Mouse (Mus musculus) lung, embryonic 16.5 days (tissue): Measurements from ENCODE around the gene Cd5. TPM values are rescaled to one million over a fixed set of nuclear protein-coding genes. Genes with fewer than 3 reads are reported as not detected.

ENCODE experiments used
- ATAC-seq: fragments of 200-750 bp; cut with Nextera tagmentation; 2 replicates; pipeline ENCODE4 v1.8.0; 2017; ENCODE audit warnings: low read depth, mild to moderate bottlenecking, moderate library complexity
- H3K27ac ChIP-seq: fragments of 300-500 bp; sonication (generic); 2 replicates; pipeline ENCODE4 v1.5.1; 2014; ENCODE audit warnings: mild to moderate bottlenecking, control low read depth, low read length
- H3K27me3 ChIP-seq: fragments of 300-500 bp; sonication (generic); 2 replicates; pipeline ENCODE4 v1.6.1; 2014; ENCODE audit warnings: low read depth, low read length, mixed read lengths; ENCODE audit not compliant: control insufficient read depth, insufficient read depth
- H3K36me3 ChIP-seq: fragments of 300-500 bp; sonication (generic); 2 replicates; pipeline ENCODE4 v1.6.1; 2014; ENCODE audit warnings: low read length; ENCODE audit not compliant: control insufficient read depth, insufficient read depth
- H3K4me1 ChIP-seq: fragments of 300-500 bp; sonication (generic); replicated peaks from 2 replicates; pipeline ENCODE4 v1.6.1; 2014; ENCODE audit warnings: low read length, mixed read lengths; ENCODE audit not compliant: control insufficient read depth, insufficient read depth
- H3K4me2 ChIP-seq: fragments of 300-500 bp; sonication (generic); 2 replicates; pipeline ENCODE4 v1.6.1; 2014; ENCODE audit warnings: low read depth, low read length, control low read depth
- H3K4me3 ChIP-seq: fragments of 300-500 bp; sonication (generic); 2 replicates; pipeline ENCODE4 v1.5.1; 2014; ENCODE audit warnings: mild to moderate bottlenecking, low read length, control low read depth
- H3K9ac ChIP-seq: fragments of 300-500 bp; sonication (generic); 2 replicates; pipeline ENCODE4 v1.6.1; 2014; ENCODE audit warnings: low read length, control low read depth
- H3K9me3 ChIP-seq: fragments of 300-500 bp; sonication (generic); 2 replicates; pipeline ENCODE4 v1.6.1; 2016; ENCODE audit warnings: low read length; ENCODE audit not compliant: control insufficient read depth
- WGBS: fragments of 180-500 bp; shearing (Covaris S2); extraction: QIAGEN DNeasy Blood & Tissue Kit; methylation state at CpG from one replicate; pipeline ENCODE4 v1.1.7; 2014; 5-methylcytosine and 5-hydroxymethylcytosine counted together
- polyA plus RNA-seq: library from polyadenylated mRNA; unstranded; fragments of >200 nt; fragmentation: Nextera tagmentation; extraction: Ambion mirVana; gene quantifications from 2 replicates; pipeline ENCODE4 v1.2.1, GENCODE M21; 2015

The Cd5 gene
- 0.87 and 1.1 TPM in 2 replicates for polyA plus RNA-seq

DNA sequence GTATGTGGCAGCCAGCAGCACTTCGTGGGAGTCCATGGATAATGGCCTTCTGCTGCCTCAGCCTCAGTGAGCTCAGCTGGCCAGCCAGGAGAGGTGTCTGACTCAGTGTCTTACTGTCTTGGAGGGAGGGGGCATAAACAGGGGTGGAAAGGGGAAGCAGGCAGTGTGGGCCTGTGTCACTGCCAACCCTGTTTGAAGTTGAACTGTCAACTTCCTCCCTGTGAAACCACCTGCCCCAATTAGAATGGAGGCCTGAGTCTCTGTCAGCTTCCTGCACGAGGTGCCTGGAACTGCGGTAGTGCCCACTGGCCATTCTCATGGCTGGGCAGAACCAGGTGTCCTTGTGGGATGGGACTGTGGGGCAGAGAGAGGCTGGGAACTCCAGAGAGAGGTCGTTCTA, at the start of gene Cd5:
Gene Cd5 (minus strand): TSS at position 192 of the 400 bp plus-strand sequence.
- Histone ChIP-seq H3K27ac (no peak within 1 kb of the TSS), H3K36me3 (no peaks in the 10 kb centered on the region), H3K9ac (no peak within 1 kb of the TSS), H3K4me3 (no peak within 1 kb of the TSS), H3K27me3 (no peaks in the 10 kb centered on the region), H3K4me1 (peaks cover 6% of the 10 kb centered on the region), H3K4me2 (no peak within 1 kb of the TSS), H3K9me3 (no peaks in the 10 kb centered on the region)
- 66% methylated on average over 4 of the region's 4 CpGs for WGBS
- no peak for ATAC-seq

DNA sequence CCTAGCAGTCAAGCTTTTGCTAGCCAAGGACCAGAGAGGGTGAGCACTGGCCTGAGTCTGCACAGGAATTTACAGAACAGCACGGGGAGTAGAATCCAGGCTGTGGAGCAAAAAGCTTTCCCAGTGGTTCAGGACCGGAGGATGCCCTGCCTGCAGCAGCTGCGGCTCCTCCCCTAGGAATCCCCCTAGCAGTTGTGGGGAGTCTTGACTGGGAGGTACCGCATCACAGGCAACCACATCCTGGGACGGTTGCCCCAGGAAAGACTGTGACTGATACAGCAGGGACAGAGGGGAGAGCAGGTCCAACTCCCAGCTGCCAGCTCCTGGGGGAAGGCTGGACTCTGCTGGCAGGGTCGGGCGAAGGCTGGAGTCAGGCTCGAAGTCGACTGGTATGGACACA, 49.4 kb upstream of the Cd5 start:
- WGBS: 62% methylated on average over 9 of the region's 9 CpGs

DNA sequence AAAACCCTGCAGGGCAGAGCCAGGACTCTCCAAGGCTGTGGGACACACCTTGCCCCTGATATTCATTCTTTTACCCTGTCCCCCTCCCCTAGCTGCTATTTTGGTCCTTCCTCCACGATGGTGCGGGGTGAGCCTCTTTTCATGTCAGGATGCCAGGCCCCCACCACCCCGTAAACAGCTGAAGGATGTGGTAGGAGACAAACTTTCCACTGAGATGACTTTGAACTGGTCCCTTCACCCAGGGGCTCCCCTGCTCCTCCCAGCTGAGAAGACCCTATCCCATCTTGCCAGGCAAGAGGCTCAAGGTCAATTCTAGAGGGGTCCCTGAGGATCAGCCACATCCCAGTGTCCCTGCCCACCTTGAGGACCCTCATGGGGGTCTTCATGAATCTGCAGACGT, 48.6 kb upstream of the Cd5 start:
- no peak for ATAC-seq
- 81% methylated on average over 4 of the region's 4 CpGs for WGBS
- H3K36me3 ChIP-seq: no peaks in the 10 kb centered on the region
- H3K27ac ChIP-seq: no peak overlapping the region
- no peaks in the 10 kb centered on the region for H3K27me3 ChIP-seq
- no peak overlapping the region for H3K4me2 ChIP-seq
- no peaks in the 10 kb centered on the region for H3K9me3 ChIP-seq
- no peak overlapping the region for H3K9ac ChIP-seq
- no peak overlapping the region for H3K4me3 ChIP-seq
- H3K4me1 ChIP-seq: peaks cover 3% of the 10 kb centered on the region; the same call in 1 of the 2 replicates

More for the DNA sequence above, 49.4 kb upstream of the Cd5 start:
- H3K27me3 ChIP-seq: no peaks in the 10 kb centered on the region
- H3K4me1 ChIP-seq: peaks cover under 1% of the 10 kb centered on the region; the same call in 1 of the 2 replicates
- H3K4me2 ChIP-seq: no peak overlapping the region
- no peak overlapping the region for H3K4me3 ChIP-seq
- H3K27ac ChIP-seq: no peak overlapping the region
- ATAC-seq: no peak
- no peaks in the 10 kb centered on the region for H3K36me3 ChIP-seq
- no peak overlapping the region for H3K9ac ChIP-seq
- H3K9me3 ChIP-seq: no peaks in the 10 kb centered on the region

GRCm38 (mm10) chr19:10786753-10787152, 48.0 kb upstream of the Cd5 start:
- H3K4me1 ChIP-seq: peaks cover 3% of the 10 kb centered on the region; the same call in 1 of the 2 replicates
- 65% methylated on average over 6 of the region's 6 CpGs for WGBS
- no peak for ATAC-seq

DNA sequence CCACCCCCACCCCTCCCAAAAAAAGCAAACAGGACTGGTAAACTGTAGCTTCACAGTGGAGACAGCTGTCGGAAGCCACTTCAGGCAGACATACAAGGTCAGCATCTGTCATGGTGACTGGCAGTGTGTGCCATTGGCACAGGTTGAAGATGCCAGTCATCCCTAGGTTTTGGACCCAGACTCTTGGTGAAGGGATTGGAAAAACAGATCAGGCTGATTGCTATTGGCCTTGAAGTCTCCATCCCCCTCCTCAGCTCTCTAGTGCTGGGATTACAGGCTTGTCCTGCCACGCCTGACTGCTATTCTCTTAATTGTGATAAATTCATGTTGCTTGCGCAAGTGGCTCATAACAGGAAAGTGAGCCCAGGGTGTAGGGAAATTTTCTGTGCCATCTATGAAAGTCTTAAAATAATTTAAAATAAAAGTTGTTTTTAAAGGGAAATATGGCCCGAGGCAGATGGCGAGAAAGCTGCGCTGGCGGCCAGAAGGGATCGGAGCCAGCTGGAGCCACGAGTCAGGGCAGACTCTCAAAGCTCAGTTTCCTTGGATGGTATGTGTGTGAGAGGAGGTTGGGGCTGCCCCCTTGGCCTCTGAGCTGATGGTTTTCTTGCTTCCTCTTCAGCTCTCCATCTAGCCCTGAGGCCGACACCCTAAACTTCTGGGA, 46.1 kb upstream of the Cd5 start:
- no peak for ATAC-seq
- Histone ChIP-seq H3K9ac (no peak overlapping the region), H3K36me3 (no peaks in the 10 kb centered on the region), H3K4me3 (no peak overlapping the region), H3K9me3 (no peaks in the 10 kb centered on the region), H3K27ac (no peak overlapping the region), H3K27me3 (no peaks in the 10 kb centered on the region), H3K4me2 (no peak overlapping the region), H3K4me1 (peaks cover 3% of the 10 kb centered on the region; the same call in 1 of the 2 replicates)
- 71% methylated on average over 10 of the region's 10 CpGs for WGBS

More at GRCm38 (mm10) chr19:10786753-10787152, 48.0 kb upstream of the Cd5 start:
- H3K9me3 ChIP-seq: no peaks in the 10 kb centered on the region
- no peaks in the 10 kb centered on the region for H3K36me3 ChIP-seq
- no peak overlapping the region for H3K27ac ChIP-seq
- no peaks in the 10 kb centered on the region for H3K27me3 ChIP-seq
- no peak overlapping the region for H3K4me3 ChIP-seq
- no peak overlapping the region for H3K4me2 ChIP-seq
- no peak overlapping the region for H3K9ac ChIP-seq

GRCm38 (mm10) chr19:10784061-10784460, 45.3 kb upstream of the Cd5 start:
- no peak for ATAC-seq
- H3K4me2 ChIP-seq: no peak overlapping the region
- H3K27ac ChIP-seq: no peak overlapping the region
- H3K36me3 ChIP-seq: no peaks in the 10 kb centered on the region
- no peaks in the 10 kb centered on the region for H3K27me3 ChIP-seq
- H3K4me3 ChIP-seq: no peak overlapping the region
- H3K4me1 ChIP-seq: peaks cover 3% of the 10 kb centered on the region; the same call in 1 of the 2 replicates
- 33% methylated on average over 3 of the region's 3 CpGs for WGBS
- no peaks in the 10 kb centered on the region for H3K9me3 ChIP-seq
- no peak overlapping the region for H3K9ac ChIP-seq

DNA sequence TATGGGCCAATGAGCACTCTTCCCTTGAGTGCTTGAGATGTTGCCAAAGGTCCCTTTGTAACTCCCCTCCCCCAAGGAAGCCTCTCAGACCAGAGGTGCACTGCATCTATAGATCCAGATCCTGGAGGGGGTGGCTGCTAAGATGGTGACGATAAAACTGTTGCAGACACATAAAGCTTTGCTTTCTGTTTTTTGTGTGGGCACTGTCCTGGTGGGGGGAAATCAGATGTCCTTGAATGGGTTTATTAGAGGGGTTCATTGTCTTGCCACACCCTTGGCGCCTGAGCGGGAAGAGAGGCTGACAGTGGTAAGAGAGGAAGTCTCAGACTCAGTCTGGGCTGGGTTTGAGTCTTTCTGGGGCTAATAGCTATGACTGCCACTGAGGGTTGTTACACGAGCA, 44.4 kb upstream of the Cd5 start:
- Histone ChIP-seq H3K27me3 (no peaks in the 10 kb centered on the region), H3K27ac (no peak overlapping the region), H3K4me1 (peaks cover 3% of the 10 kb centered on the region; the same call in 1 of the 2 replicates), H3K9ac (no peak overlapping the region), H3K36me3 (no peaks in the 10 kb centered on the region), H3K9me3 (no peaks in the 10 kb centered on the region), H3K4me3 (no peak overlapping the region), H3K4me2 (no peak overlapping the region)
- no peak for ATAC-seq
- 73% methylated on average over 4 of the region's 4 CpGs for WGBS

DNA sequence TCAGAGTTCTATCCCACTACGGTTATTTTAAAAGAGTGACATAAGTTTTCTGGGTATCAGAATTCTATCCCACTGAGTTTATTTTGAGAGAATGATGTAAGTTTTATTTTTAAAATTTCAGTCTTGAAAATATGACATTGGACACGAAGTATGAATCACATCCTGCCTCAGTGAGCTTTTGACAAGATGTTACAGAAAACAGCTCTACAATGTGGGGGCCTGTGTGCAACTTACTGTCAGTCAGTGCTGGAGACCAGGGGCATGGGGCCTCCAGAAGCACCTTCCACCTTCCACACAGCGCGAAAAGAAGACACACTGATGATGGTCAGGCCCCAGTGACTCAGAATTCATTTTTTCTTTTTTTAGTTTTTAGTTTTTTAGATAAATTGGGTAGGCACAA, 42.8 kb upstream of the Cd5 start:
- peaks cover 3% of the 10 kb centered on the region; the same call in 1 of the 2 replicates for H3K4me1 ChIP-seq
- no peak overlapping the region for H3K4me3 ChIP-seq
- no peaks in the 10 kb centered on the region for H3K36me3 ChIP-seq
- ATAC-seq: no peak
- WGBS: 68% methylated on average over 4 of the region's 4 CpGs
- no peaks in the 10 kb centered on the region for H3K27me3 ChIP-seq
- no peaks in the 10 kb centered on the region for H3K9me3 ChIP-seq
- no peak overlapping the region for H3K4me2 ChIP-seq
- H3K9ac ChIP-seq: no peak overlapping the region
- no peak overlapping the region for H3K27ac ChIP-seq

DNA sequence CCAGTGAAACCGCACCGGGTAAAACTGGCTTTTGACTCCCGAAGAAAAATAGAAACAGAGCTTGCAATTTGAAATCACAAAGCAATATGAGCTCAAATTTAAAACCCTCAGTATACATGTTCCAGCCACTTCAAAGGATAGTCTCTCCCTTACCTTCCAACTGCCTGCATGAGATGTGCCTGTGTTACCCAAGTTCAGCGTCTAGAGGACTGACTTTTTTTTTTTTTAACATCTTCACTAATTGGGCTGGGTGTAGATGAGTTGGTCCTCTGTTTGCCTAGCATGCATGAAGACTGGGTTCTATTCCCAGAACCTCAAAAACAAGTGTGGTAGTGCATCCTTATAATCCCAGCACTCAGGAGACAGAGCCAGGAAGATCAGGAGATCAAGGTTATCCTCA, 38.1 kb upstream of the Cd5 start:
- no peaks in the 10 kb centered on the region for H3K9me3 ChIP-seq
- WGBS: 79% methylated on average over 4 of the region's 4 CpGs
- no peak overlapping the region for H3K4me3 ChIP-seq
- H3K27me3 ChIP-seq: no peaks in the 10 kb centered on the region
- H3K9ac ChIP-seq: no peak overlapping the region
- H3K27ac ChIP-seq: no peak overlapping the region
- H3K4me2 ChIP-seq: no peak overlapping the region
- no peaks in the 10 kb centered on the region for H3K4me1 ChIP-seq
- no peaks in the 10 kb centered on the region for H3K36me3 ChIP-seq
- no peak for ATAC-seq
